Mouse (Mus musculus) neural tube, embryonic 12.5 days (tissue): ENCODE data around the gene Sorcs2. TPM values are rescaled to one million over a fixed set of nuclear protein-coding genes. Genes with fewer than 3 reads are reported as not detected.

Experiments used
- ATAC-seq: fragments of 200-750 bp; cut with Nextera tagmentation; 2 replicates; pipeline ENCODE4 v1.8.0; 2017; ENCODE audit warnings: low read depth, mild to moderate bottlenecking, moderate TSS enrichment, moderate library complexity; ENCODE audit not compliant: low FRiP score
- H3K27ac ChIP-seq: fragments of 300-500 bp; sonication (generic); 2 replicates; pipeline ENCODE4 v1.5.1; 2016
- H3K27me3 ChIP-seq: fragments of 300-500 bp; sonication (generic); replicated peaks from 2 replicates; pipeline ENCODE4 v1.6.1; 2016; ENCODE audit warnings: mild to moderate bottlenecking
- H3K36me3 ChIP-seq: fragments of 300-500 bp; sonication (generic); 2 replicates; pipeline ENCODE4 v1.6.1; 2016; ENCODE audit warnings: mild to moderate bottlenecking
- H3K4me1 ChIP-seq: fragments of 300-500 bp; sonication (generic); 2 replicates; pipeline ENCODE4 v1.6.1; 2016
- H3K4me2 ChIP-seq: fragments of 300-500 bp; sonication (generic); replicated peaks from 2 replicates; pipeline ENCODE4 v1.6.1; 2016; ENCODE audit warnings: mild to moderate bottlenecking
- H3K4me3 ChIP-seq: fragments of 300-500 bp; sonication (generic); 2 replicates; pipeline ENCODE4 v1.5.1; 2016
- H3K9ac ChIP-seq: fragments of 300-500 bp; sonication (generic); 2 replicates; pipeline ENCODE4 v1.6.1; 2016; ENCODE audit warnings: mild to moderate bottlenecking
- H3K9me3 ChIP-seq: fragments of 300-500 bp; sonication (generic); 2 replicates; pipeline ENCODE4 v1.6.1; 2016; ENCODE audit warnings: mild to moderate bottlenecking
- WGBS: fragments of 180-500 bp; shearing (Covaris S2); methylation state at CpG from one replicate; pipeline ENCODE4 v1.1.7; 2016; 5-methylcytosine and 5-hydroxymethylcytosine counted together
- polyA plus RNA-seq: library from polyadenylated mRNA; unstranded; fragments of >200 nt; fragmentation: Nextera tagmentation; extraction: Ambion mirVana; gene quantifications from 2 replicates; pipeline ENCODE4 v1.2.1, GENCODE M21; 2016

Gene Sorcs2
- polyA plus RNA-seq, 1 experiment from 2014 or later, result 11.0 TPM

DNA sequence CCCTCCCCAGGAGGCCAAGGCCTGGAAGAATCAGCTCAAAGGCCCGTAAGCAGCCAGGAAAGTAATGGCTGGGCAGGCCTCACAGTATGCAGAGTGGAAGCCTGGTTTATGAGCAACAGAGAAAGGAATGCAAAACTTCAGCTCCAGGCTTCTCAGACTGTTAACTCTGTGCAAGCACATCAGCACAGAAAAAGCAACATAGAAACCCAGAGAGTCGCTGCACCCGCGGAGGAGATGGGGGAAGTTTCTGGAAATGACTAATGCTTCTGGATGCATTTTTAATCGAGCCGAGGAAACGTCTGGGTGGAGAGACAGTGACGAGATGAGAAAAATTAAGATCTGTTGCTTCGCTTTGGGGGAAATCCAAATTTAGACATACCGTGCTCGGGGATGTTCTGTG, 171.6 kb downstream of the Sorcs2 start:
- ATAC-seq, result no peak
- 73% methylated on average over 11 of the region's 11 CpGs for WGBS
- H3K4me2 ChIP-seq, result no peak overlapping the region
- H3K27ac ChIP-seq, result no peak overlapping the region
- H3K4me1 ChIP-seq, result peaks cover 24% of the 10 kb centered on the region
- no peaks in the 10 kb centered on the region for H3K9me3 ChIP-seq
- no peak overlapping the region for H3K4me3 ChIP-seq
- no peaks in the 10 kb centered on the region for H3K36me3 ChIP-seq
- no peaks in the 10 kb centered on the region for H3K27me3 ChIP-seq
- H3K9ac ChIP-seq, result no peak overlapping the region

DNA sequence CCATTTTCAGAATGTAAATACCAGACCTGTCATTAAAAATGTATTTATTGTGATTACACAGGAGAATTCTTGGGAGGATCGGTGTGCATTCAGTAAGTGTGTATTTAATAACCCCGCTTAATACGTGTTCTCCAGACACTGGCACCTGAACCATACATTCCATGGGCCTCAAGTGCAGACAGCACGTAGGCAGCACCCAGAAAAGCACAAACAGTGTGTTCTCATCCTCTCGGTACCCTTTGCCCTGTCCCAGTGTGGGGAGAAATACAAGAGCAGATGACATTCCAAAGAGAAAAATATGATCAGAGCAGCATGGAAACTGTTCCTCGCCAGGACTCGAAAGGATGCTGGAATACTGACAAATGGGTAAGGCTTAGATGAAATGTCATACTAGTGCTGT, 172.1 kb downstream of the Sorcs2 start:
- Histone ChIP-seq H3K36me3 (no peaks in the 10 kb centered on the region), H3K4me1 (peaks cover 22% of the 10 kb centered on the region), H3K4me3 (no peak overlapping the region), H3K9ac (no peak overlapping the region), H3K27ac (no peak overlapping the region), H3K9me3 (no peaks in the 10 kb centered on the region), H3K27me3 (no peaks in the 10 kb centered on the region), H3K4me2 (no peak overlapping the region)
- ATAC-seq, result no peak
- 68% methylated on average over 7 of the region's 7 CpGs for WGBS

DNA sequence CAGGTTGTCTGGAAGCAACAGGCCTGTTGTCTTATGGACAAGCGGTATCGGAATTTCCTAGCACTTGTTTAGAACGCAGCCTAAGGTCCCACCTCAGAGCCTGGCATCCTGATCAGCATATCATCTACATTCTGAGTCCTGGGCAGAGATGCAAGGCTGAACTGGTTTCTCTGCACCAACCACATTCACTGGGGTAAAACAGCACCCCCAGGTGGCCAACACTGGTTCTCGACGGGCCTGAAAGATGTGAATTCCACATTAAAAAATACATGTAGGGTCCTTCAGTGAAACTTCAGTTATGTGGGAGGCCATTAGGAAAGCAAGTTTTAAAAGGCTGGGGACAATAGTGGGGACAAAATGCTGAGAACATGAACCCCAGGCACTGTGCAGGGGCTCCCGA, 174.2 kb downstream of the Sorcs2 start:
- no peak overlapping the region for H3K9ac ChIP-seq
- H3K4me3 ChIP-seq, result no peak overlapping the region
- no peaks in the 10 kb centered on the region for H3K27me3 ChIP-seq
- H3K9me3 ChIP-seq, result no peaks in the 10 kb centered on the region
- peaks cover 18% of the 10 kb centered on the region for H3K4me1 ChIP-seq
- H3K27ac ChIP-seq, result no peak overlapping the region
- H3K4me2 ChIP-seq, result no peak overlapping the region
- no peak for ATAC-seq
- WGBS, result 69% methylated on average over 6 of the region's 6 CpGs
- no peaks in the 10 kb centered on the region for H3K36me3 ChIP-seq

DNA sequence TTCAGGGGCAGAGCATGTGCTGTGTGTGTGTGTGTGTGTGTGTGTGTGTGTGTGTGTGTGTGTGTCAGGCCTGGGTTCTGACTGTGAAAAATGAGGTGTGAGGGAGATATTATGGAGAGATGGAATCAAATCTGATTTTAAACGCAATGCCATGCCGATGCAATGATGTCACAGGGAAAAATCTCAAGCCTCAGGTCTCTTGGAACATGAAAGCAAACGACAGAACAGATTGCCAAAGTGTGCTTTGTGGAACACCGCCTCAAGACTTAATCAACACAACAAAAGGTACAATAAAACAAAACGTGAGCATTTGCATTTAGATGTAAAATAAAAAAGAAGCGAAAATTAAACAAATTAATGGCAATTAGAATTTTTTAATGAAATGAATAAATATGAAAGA, 177.3 kb downstream of the Sorcs2 start:
- Histone ChIP-seq H3K36me3 (no peaks in the 10 kb centered on the region), H3K4me3 (no peak overlapping the region), H3K4me2 (no peak overlapping the region), H3K4me1 (peaks cover 5% of the 10 kb centered on the region; the same call in 1 of the 2 replicates), H3K9ac (no peak overlapping the region), H3K27me3 (no peaks in the 10 kb centered on the region), H3K27ac (no peak overlapping the region), H3K9me3 (peaks cover 5% of the 10 kb centered on the region; the same call in 1 of the 2 replicates)
- no peak for ATAC-seq
- 55% methylated on average over 6 of the region's 6 CpGs for WGBS

DNA sequence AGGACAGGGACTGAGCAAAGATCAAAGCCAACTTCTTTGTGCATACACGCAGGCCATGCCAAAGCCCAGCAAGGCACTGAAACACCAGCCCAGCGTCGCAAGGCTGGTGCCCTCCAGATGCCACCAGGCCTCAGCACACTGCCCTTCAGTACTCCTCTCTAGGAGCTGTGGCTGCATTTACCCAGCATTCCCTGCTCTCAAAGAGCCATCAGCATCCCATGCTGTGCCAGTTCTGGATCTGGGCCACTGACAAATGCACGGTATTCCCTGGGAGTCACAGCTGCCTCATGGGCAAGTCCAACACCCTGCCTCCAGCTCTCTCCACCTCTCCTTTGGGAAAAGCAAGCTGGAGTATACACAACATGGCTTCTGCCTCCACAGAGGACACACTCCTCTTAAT, 177.8 kb downstream of the Sorcs2 start:
- 74% methylated on average over 4 of the region's 4 CpGs for WGBS

DNA sequence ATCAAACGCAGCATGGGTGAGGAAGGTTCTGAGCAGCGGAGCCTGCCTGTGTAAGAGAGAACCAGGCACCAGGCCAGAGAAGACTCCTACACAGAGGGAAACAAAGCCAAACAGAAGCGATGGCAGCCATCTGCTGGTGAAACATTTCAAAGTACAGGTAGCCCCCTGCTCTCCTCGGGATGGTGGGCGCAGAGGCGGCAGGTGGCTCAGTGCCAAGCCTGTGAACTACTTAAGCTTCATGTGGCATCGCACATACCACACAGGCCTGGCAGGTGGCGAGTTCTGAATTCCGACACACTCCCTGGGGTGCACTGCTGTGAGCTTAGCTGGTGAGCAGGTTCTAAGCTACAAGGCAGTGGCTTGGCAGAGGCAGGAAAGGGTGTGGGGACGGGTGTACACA, 184.6 kb downstream of the Sorcs2 start:
- Histone ChIP-seq H3K4me3 (no peak overlapping the region), H3K9me3 (peaks cover 15% of the 10 kb centered on the region; the same call in 1 of the 2 replicates), H3K27ac (no peak overlapping the region), H3K36me3 (no peaks in the 10 kb centered on the region), H3K4me1 (no peaks in the 10 kb centered on the region), H3K27me3 (no peaks in the 10 kb centered on the region), H3K4me2 (no peak overlapping the region), H3K9ac (no peak overlapping the region)
- ATAC-seq, result no peak
- WGBS, result 87% methylated on average over 10 of the region's 10 CpGs

More for the DNA sequence above, 177.8 kb downstream of the Sorcs2 start:
- H3K9ac ChIP-seq, result no peak overlapping the region
- no peaks in the 10 kb centered on the region for H3K27me3 ChIP-seq
- no peaks in the 10 kb centered on the region for H3K36me3 ChIP-seq
- H3K4me3 ChIP-seq, result no peak overlapping the region
- no peak for ATAC-seq
- no peak overlapping the region for H3K4me2 ChIP-seq
- H3K9me3 ChIP-seq, result peaks cover 5% of the 10 kb centered on the region; the same call in 1 of the 2 replicates
- H3K27ac ChIP-seq, result no peak overlapping the region
- H3K4me1 ChIP-seq, result peaks cover 5% of the 10 kb centered on the region; the same call in 1 of the 2 replicates

DNA sequence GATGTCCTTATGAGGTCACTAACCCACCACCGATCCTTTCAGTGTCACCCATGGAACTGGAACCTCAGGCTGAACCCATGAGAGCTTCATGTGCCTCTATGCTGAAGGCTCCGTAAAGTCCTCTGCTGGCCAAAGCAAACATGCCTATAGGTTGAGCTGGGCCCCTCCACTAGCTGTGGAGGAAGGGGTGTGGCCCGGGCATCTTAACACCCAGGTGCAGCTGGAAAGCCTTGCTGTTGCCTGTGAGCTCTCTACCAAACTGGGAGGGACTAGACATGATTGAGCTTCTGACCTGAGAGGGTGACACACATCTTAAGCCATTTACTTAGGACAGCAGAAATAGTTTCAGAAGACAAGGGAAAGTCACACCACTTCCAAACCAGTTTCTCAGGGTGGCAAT, 189.1 kb downstream of the Sorcs2 start:
- H3K27me3 ChIP-seq, result no peaks in the 10 kb centered on the region
- 81% methylated on average over 3 of the region's 3 CpGs for WGBS
- no peak overlapping the region for H3K4me2 ChIP-seq
- H3K27ac ChIP-seq, result no peak overlapping the region
- no peak overlapping the region for H3K4me3 ChIP-seq
- no peaks in the 10 kb centered on the region for H3K4me1 ChIP-seq
- H3K36me3 ChIP-seq, result no peaks in the 10 kb centered on the region
- ATAC-seq, result no peak
- no peak overlapping the region for H3K9ac ChIP-seq
- peaks cover 1% of the 10 kb centered on the region; the same call in 1 of the 2 replicates for H3K9me3 ChIP-seq

DNA sequence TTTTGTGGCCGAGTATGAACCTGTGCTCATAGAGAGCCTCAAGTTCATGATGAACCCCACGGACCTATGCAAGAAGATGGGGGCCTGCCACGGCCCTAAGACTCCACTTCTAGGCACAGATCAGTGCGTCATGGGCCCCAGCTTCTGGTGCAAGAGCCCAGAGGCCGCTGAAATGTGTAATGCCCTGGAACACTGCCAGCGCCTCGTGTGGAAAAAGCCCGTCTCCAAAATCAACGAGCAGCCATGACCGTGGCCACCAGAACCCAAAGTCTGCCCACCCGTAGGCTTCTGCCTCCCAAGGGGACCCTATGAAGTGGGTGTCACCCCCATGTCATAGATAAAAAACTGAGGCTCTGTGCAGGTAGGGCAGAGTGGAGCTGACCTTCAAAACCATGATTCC, 192.5 kb downstream of the Sorcs2 start:
- no peaks in the 10 kb centered on the region for H3K9me3 ChIP-seq
- WGBS, result 91% methylated on average over 11 of the region's 11 CpGs
- ATAC-seq, result no peak

DNA sequence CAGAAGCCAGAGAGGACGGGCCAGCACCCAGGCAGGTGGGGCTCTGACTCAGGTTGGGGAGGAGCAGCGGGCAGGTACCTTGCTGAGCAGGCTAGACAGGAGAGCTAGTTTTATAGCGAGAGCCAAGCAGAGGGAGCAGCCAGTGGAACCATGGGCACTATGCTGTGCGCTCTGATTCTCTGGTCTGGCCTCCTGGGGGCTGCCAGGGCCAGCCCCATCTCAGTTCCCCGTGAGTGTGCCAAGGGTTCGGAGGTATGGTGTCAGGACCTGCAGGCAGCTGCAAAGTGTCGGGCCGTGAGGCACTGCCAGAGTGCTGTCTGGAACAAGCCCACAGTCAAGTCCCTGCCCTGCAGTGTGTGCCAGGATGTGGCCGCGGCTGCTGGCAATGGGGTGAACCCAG, 194.0 kb downstream of the Sorcs2 start, which contains the start of gene Psapl1:
Gene Psapl1 (plus strand): TSS at position 106 of the 400 bp plus-strand sequence.
- no peaks in the 10 kb centered on the region for H3K27me3 ChIP-seq
- H3K36me3 ChIP-seq, result no peaks in the 10 kb centered on the region
- H3K9ac ChIP-seq, result no peak within 1 kb of the TSS
- no peak within 1 kb of the TSS for H3K4me3 ChIP-seq
- ATAC-seq, result no peak
- 91% methylated on average over 10 of the region's 10 CpGs for WGBS
- no peaks in the 10 kb centered on the region for H3K4me1 ChIP-seq
- H3K27ac ChIP-seq, result no peak within 1 kb of the TSS
- H3K4me2 ChIP-seq, result no peak within 1 kb of the TSS
- H3K9me3 ChIP-seq, result no peaks in the 10 kb centered on the region

More for the DNA sequence above, 192.5 kb downstream of the Sorcs2 start:
- Histone ChIP-seq H3K9ac (no peak overlapping the region), H3K4me2 (no peak overlapping the region), H3K27me3 (no peaks in the 10 kb centered on the region), H3K27ac (no peak overlapping the region), H3K36me3 (no peaks in the 10 kb centered on the region), H3K4me1 (no peaks in the 10 kb centered on the region), H3K4me3 (no peak overlapping the region)

DNA sequence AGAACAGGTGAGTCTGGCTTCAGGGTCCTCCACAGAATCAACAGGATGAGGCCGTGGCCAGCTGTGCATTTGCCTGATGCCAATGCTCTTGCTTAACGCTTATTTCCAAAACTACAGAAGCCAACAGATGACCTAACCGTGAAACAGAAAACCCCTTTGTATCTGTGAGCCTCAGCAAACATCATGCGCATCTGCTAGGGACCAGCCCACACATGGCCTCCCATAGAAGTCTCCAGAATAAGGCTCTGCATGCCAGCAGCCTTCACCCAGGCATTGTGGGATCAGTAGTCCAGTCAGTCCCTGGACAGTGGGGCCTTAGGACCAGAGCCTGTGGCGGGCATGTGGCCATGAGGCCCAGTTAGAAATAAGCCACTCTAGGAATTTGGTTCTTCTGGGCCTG, 194.5 kb downstream of the Sorcs2 start:
- no peak for ATAC-seq
- Histone ChIP-seq H3K4me3 (no peak overlapping the region), H3K9ac (no peak overlapping the region), H3K9me3 (no peaks in the 10 kb centered on the region), H3K36me3 (no peaks in the 10 kb centered on the region), H3K27ac (no peak overlapping the region), H3K27me3 (no peaks in the 10 kb centered on the region), H3K4me1 (no peaks in the 10 kb centered on the region), H3K4me2 (no peak overlapping the region)
- 80% methylated on average over 5 of the region's 5 CpGs for WGBS

DNA sequence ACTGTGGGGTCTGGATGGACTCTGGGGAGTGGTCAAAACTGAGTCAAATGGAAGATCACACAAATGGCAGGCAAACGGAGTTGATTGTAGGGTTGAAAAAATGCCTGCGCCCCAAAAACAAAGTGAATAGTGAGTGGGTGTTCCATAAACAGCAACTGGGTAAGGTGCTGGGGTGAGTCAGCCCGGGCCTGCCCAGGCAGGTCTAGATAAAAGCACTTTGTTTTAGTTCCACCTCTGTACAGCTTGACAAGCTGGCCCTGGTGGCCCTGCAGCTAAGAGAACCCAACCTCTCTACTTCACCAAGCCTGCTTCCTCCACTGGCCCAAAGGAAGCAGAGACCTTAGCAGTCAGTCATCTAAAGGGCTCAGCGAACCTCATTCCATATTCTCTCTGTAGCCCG, 195.2 kb downstream of the Sorcs2 start:
- Histone ChIP-seq H3K4me1 (no peaks in the 10 kb centered on the region), H3K9ac (no peak overlapping the region), H3K27ac (no peak overlapping the region), H3K27me3 (no peaks in the 10 kb centered on the region), H3K4me2 (no peak overlapping the region), H3K4me3 (no peak overlapping the region), H3K9me3 (no peaks in the 10 kb centered on the region), H3K36me3 (no peaks in the 10 kb centered on the region)
- ATAC-seq, result no peak
- WGBS, result 87% methylated on average over 5 of the region's 5 CpGs

DNA sequence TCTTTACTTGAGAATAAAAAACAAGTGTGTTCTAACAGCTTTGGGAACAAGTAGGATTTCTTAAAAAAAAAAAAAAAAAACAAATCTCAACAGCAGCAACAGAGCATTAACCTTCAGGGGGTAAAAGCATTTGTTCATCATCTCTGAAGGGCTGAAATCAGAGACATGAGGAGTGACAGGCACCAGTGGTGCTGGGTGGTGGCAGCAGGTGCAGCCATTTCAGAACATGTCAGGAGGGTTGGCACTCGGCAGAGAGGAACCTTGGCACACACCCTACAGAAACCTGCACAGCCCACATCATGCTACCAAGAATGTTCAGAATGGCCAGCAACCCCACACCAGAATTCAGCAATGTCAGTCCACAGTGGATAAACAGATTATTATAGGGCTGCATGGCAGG, 198.4 kb downstream of the Sorcs2 start:
- no peak for ATAC-seq
- no peak overlapping the region for H3K4me2 ChIP-seq
- H3K4me3 ChIP-seq, result no peak overlapping the region
- WGBS, result 96% methylated on average over 1 of the region's 1 CpGs
- no peak overlapping the region for H3K27ac ChIP-seq
- no peaks in the 10 kb centered on the region for H3K9me3 ChIP-seq
- H3K36me3 ChIP-seq, result no peaks in the 10 kb centered on the region
- H3K4me1 ChIP-seq, result peaks cover 8% of the 10 kb centered on the region
- H3K9ac ChIP-seq, result no peak overlapping the region
- H3K27me3 ChIP-seq, result no peaks in the 10 kb centered on the region

DNA sequence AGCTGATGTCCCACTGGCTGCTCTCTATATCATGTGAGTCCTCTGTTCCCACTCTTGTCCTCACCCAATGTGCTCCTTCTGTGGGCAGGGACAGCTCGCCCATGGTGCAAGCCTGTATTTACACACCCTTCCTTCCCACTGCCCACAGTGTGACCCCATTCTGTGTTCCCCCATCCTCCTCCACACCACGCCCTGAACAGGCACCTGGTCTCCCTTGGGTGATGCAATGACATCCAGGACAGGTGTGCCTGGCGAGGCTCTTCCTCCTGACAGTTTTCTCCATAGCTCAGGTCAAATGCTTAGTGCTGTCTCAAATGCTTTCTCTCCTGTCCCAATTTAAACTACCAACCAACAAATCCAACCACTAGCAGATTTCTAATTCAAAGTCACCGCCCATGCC, 202.5 kb downstream of the Sorcs2 start:
- no peaks in the 10 kb centered on the region for H3K36me3 ChIP-seq
- no peaks in the 10 kb centered on the region for H3K27me3 ChIP-seq
- no peak for ATAC-seq
- WGBS, result 89% methylated on average over 4 of the region's 4 CpGs
- H3K9ac ChIP-seq, result no peak overlapping the region
- H3K4me1 ChIP-seq, result peaks cover 11% of the 10 kb centered on the region
- no peak overlapping the region for H3K4me3 ChIP-seq
- no peaks in the 10 kb centered on the region for H3K9me3 ChIP-seq
- H3K4me2 ChIP-seq, result no peak overlapping the region
- no peak overlapping the region for H3K27ac ChIP-seq
